Mouse (Mus musculus): ENCODE data around the gene Syndig1l. TPM values are rescaled to one million over a fixed set of nuclear protein-coding genes. Genes with fewer than 3 reads are reported as not detected.

The Syndig1l gene
- polyA plus RNA-seq (2014; fragmentation: Illumina TruSeq; extraction: RNeasy Lipid Tissue Mini Kit (QIAGEN cat#74804); ENCODE audit: low read depth, low replicate concordance), result not detected

DNA sequence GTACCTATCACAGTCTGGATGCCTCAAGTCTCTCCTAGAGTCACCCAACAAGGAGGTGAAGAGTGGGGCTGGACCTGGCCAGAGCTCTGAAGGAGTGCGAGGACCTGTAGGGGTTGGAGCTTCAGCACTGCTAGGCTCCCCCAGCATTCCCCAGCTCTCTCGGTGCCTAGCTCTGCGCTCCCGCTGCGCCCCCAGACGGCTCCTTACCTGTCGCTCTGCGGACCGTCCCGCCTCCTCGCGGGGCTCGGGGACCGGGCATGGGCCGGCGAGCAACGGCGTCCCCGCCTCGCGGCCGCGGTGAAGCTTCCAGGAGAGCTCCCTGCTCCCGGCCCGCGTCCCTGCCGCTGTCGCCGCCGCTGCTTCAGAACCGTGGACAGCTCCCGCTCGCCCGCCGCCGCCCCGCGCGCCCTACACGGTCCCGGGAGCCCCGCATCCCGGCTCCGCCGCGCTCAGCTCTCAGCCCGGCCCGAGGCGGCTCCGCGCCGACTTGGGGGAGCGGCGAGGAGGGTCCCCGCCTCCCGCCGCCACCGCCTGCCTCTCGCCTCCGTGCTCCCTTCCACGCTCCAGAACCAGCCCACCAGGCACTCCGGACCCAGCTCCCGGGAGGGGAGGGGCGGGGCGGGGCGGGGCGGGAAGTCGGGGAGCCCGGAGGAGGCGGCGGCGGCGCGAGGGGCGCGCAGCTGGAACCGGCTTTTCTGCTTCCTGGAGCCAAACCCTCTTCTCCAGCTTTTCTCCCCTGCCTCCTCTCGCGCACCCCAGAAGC is at the start of gene Syndig1l:
Gene Syndig1l (minus strand): TSS at position 513 of the 763 bp plus-strand sequence.

DNA sequence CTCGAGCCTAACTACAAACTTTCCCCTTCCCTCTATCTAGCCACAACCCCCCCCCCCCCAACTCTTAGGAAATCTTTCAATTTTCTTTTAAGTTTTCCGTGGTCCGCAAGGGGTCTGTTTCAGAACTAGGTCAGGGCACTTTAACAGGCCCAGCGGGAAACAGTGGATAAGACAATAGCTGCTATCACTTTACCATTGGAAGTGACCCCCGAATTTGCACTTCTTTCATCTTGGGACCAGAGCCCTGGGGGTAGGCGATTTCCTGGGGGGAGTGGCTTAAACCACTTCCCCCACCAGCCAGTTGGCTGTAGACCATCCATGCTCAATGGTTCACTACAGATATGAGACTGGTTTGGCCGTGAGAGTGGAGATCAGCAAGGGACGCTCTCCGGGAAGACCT is 58.0 kb downstream of the Syndig1l start, which contains the start of gene Vrtn:
Gene Vrtn (plus strand): TSS at position 366 of the 400 bp plus-strand sequence.

Other genes with a start within 250 kb of the Syndig1l start
- gene Aldh6a1, start 247.8 kb downstream of the Syndig1l start, polyA plus RNA-seq (2014; fragmentation: Illumina TruSeq; extraction: RNeasy Lipid Tissue Mini Kit (QIAGEN cat#74804); ENCODE audit: low read depth, low replicate concordance), result 694 TPM
- gene Lin52, start 247.4 kb downstream of the Syndig1l start, polyA plus RNA-seq (2014; fragmentation: Illumina TruSeq; extraction: RNeasy Lipid Tissue Mini Kit (QIAGEN cat#74804); ENCODE audit: low read depth, low replicate concordance), result 10.4 TPM
- gene Vsx2, start 129.1 kb downstream of the Syndig1l start, polyA plus RNA-seq (2014; fragmentation: Illumina TruSeq; extraction: RNeasy Lipid Tissue Mini Kit (QIAGEN cat#74804); ENCODE audit: low read depth, low replicate concordance), result not detected
- 2.9 TPM for gene Abcd4, start 81.4 kb downstream of the Syndig1l start, polyA plus RNA-seq (2014; fragmentation: Illumina TruSeq; extraction: RNeasy Lipid Tissue Mini Kit (QIAGEN cat#74804); ENCODE audit: low read depth, low replicate concordance)
- gene Vrtn, start 57.8 kb downstream of the Syndig1l start, polyA plus RNA-seq (2014; fragmentation: Illumina TruSeq; extraction: RNeasy Lipid Tissue Mini Kit (QIAGEN cat#74804); ENCODE audit: low read depth, low replicate concordance), result not detected
- 25.2 TPM for gene Npc2, start 74.3 kb upstream of the Syndig1l start, polyA plus RNA-seq (2014; fragmentation: Illumina TruSeq; extraction: RNeasy Lipid Tissue Mini Kit (QIAGEN cat#74804); ENCODE audit: low read depth, low replicate concordance)
- gene Isca2, start 74.4 kb upstream of the Syndig1l start, polyA plus RNA-seq (2014; fragmentation: Illumina TruSeq; extraction: RNeasy Lipid Tissue Mini Kit (QIAGEN cat#74804); ENCODE audit: low read depth, low replicate concordance), result 107 TPM
- gene Ltbp2, start 177.7 kb upstream of the Syndig1l start, polyA plus RNA-seq (2014; fragmentation: Illumina TruSeq; extraction: RNeasy Lipid Tissue Mini Kit (QIAGEN cat#74804); ENCODE audit: low read depth, low replicate concordance), result 0.05 TPM